Mouse (Mus musculus): ENCODE results near the gene Creld2. TPM values are rescaled to one million over a fixed set of nuclear protein-coding genes. Genes with fewer than 3 reads are reported as not detected.

Creld2 gene
- polyA plus RNA-seq, 1 experiment: 106 TPM

- DNase-seq (ENCODE audit: low read depth): no peak
These were observed 32.2 kb downstream of the Creld2 start for GRCm38 (mm10) chr15:88851507-88852149.

GRCm38 (mm10) chr15:88853106-88853505 lies 33.7 kb downstream of the Creld2 start:
- no peak for DNase-seq (ENCODE audit: low read depth)

- DNase-seq (ENCODE audit: low read depth): no peak
These were observed 34.9 kb downstream of the Creld2 start for GRCm38 (mm10) chr15:88854119-88854968.

GRCm38 (mm10) chr15:88854969-88855830 lies 35.8 kb downstream of the Creld2 start:
- DNase-seq (ENCODE audit: low read depth): no peak

- DNase-seq (ENCODE audit: low read depth): no peak
These were observed 36.5 kb downstream of the Creld2 start for GRCm38 (mm10) chr15:88855896-88856417.

GRCm38 (mm10) chr15:88856613-88857012 lies 37.2 kb downstream of the Creld2 start:
- no peak for DNase-seq (ENCODE audit: low read depth)

- DNase-seq (ENCODE audit: low read depth): no peak
These were observed 37.9 kb downstream of the Creld2 start for GRCm38 (mm10) chr15:88857361-88857760.

- DNase-seq (ENCODE audit: low read depth): no peak
These were observed 38.7 kb downstream of the Creld2 start for GRCm38 (mm10) chr15:88858141-88858541.

GRCm38 (mm10) chr15:88858707-88859106 lies 39.3 kb downstream of the Creld2 start:
- no peak for DNase-seq (ENCODE audit: low read depth)

GRCm38 (mm10) chr15:88859206-88859970 lies 39.9 kb downstream of the Creld2 start:
- DNase-seq (ENCODE audit: low read depth): no peak

GRCm38 (mm10) chr15:88860781-88861180 lies 41.3 kb downstream of the Creld2 start:
- DNase-seq (ENCODE audit: low read depth): no peak

GRCm38 (mm10) chr15:88861772-88862622 lies 42.6 kb downstream of the Creld2 start, which contains the start of gene Pim3:
Gene Pim3 (plus strand): TSS chr15:88862186.
- no peak for DNase-seq (ENCODE audit: low read depth)

GRCm38 (mm10) chr15:88862881-88863694 lies 43.6 kb downstream of the Creld2 start:
- no peak for DNase-seq (ENCODE audit: low read depth)

GRCm38 (mm10) chr15:88863695-88864231 lies 44.3 kb downstream of the Creld2 start:
- DNase-seq (ENCODE audit: low read depth): no peak

GRCm38 (mm10) chr15:88864270-88865030 lies 45.0 kb downstream of the Creld2 start:
- no peak for DNase-seq (ENCODE audit: low read depth)

- DNase-seq (ENCODE audit: low read depth): no peak
These were observed 45.6 kb downstream of the Creld2 start for GRCm38 (mm10) chr15:88865061-88865460.

GRCm38 (mm10) chr15:88865888-88866695 lies 46.6 kb downstream of the Creld2 start:
- no peak for DNase-seq (ENCODE audit: low read depth)

Data from gonadal fat pad, adult 2 months (tissue).